Mouse (Mus musculus) spleen, adult 2 months (tissue): ENCODE data around the gene Nqo2. TPM values are rescaled to one million over a fixed set of nuclear protein-coding genes. Genes with fewer than 3 reads are reported as not detected.

Source experiments
- DNase-seq, 2 experiments: peaks; one replicate each; pipeline versions ENCODE4 v3.0.0 to v3.0.0-alpha.2; 2012 to 2021; ENCODE audit warnings: low spot score in 2 of 2, low read depth in 1 of 2
- H3K27ac ChIP-seq: fragments of 200-500 bp; 2 replicates; pipeline ENCODE4 v1.5.1; 2012; ENCODE audit warnings: low read length, inconsistent platforms; ENCODE audit not compliant: insufficient read depth
- H3K27me3 ChIP-seq: fragments of 200-500 bp; 2 replicates; pipeline ENCODE4 v1.6.1; 2012; ENCODE audit warnings: mild to moderate bottlenecking, moderate library complexity, low read length, inconsistent platforms; ENCODE audit not compliant: control insufficient read depth, insufficient read depth
- H3K36me3 ChIP-seq: fragments of 200-500 bp; 2 replicates; pipeline ENCODE4 v1.6.1; 2012; ENCODE audit warnings: mild to moderate bottlenecking, low read length, inconsistent platforms; ENCODE audit not compliant: control insufficient read depth, insufficient read depth
- H3K4me1 ChIP-seq: fragments of 200-500 bp; 2 replicates; pipeline ENCODE4 v1.6.1; 2011; ENCODE audit warnings: inconsistent platforms; ENCODE audit not compliant: control insufficient read depth, insufficient read depth, insufficient read length
- H3K4me3 ChIP-seq: fragments of 200-500 bp; 2 replicates; pipeline ENCODE4 v1.5.1; 2011; ENCODE audit warnings: mild to moderate bottlenecking, inconsistent platforms; ENCODE audit not compliant: insufficient read depth, insufficient read length; ENCODE audit errors: extremely low read depth
- CTCF ChIP-seq: fragments of 200-500 bp; IDR thresholded peaks from 2 replicates; pipeline ENCODE4 v1.5.1; 2011; ENCODE audit warnings: mild to moderate bottlenecking, inconsistent platforms; ENCODE audit not compliant: insufficient read depth, insufficient read length, insufficient replicate concordance; ENCODE audit errors: extremely low read depth
- POLR2A ChIP-seq: fragments of 200-500 bp; IDR thresholded peaks from 2 replicates; pipeline ENCODE4 v1.6.1; 2011; ENCODE audit warnings: low read depth, low read length, inconsistent platforms
- WGBS: fragments of 180-500 bp; shearing (Covaris S2); methylation state at CpG from one replicate; pipeline ENCODE4 v1.1.7; 2018; 5-methylcytosine and 5-hydroxymethylcytosine counted together
- polyA plus RNA-seq: library from polyadenylated mRNA; depleted of rRNA; stranded (reverse); fragments of >200 nt; gene quantifications from 2 replicates; pipeline ENCODE4 v1.2.3, GENCODE M21; 2012

Nqo2 gene
- polyA plus RNA-seq, 1 experiment = 3.0 TPM

- Histone ChIP-seq H3K27ac (no peak overlapping the region), H3K4me3 (no peak overlapping the region), H3K27me3 (no peaks in the 10 kb centered on the region), H3K4me1 (no peaks in the 10 kb centered on the region), H3K36me3 (peaks cover 3% of the 10 kb centered on the region)
- peak; percentile 36 to 56 for DNase-seq
- TF ChIP-seq POLR2A (no peak), CTCF (peak; percentile 51; the same call in 1 of the 2 replicates)
- 21% methylated on average over 1 of the region's 1 CpGs for WGBS
These were observed 30.7 kb downstream of the Nqo2 start for GRCm38 (mm10) chr13:33995197-33995596.

- no peaks in the 10 kb centered on the region for H3K27me3 ChIP-seq
- H3K36me3 ChIP-seq = 0 out of 2 replicates have a peak, but pooled peaks cover 1% of the 10 kb centered on the region
- H3K4me1 ChIP-seq = peaks cover 3% of the 10 kb centered on the region
- DNase-seq = peak; percentile 84 to 91
- peak within 1 kb of the TSS; percentile 100 for H3K4me3 ChIP-seq
- under 1% methylated on average over 90 of the region's 92 CpGs for WGBS
- TF ChIP-seq CTCF = peak; percentile 42; the same call in 1 of the 2 replicates
- peak; percentile 49 for TF ChIP-seq POLR2A
- H3K27ac ChIP-seq = peak within 1 kb of the TSS; percentile 98
These were observed 37.8 kb downstream of the Nqo2 start, which contains the start of the genes Ripk1 and Serpinb6a for GRCm38 (mm10) chr13:34002058-34003006. Gene Ripk1 (plus strand): TSS chr13:34002363. Gene Serpinb6a (minus strand): TSS chr13:34002794.

- TF ChIP-seq POLR2A (no peak), CTCF (no peak)
- peaks cover 3% of the 10 kb centered on the region for H3K4me1 ChIP-seq
- DNase-seq = no peak
- H3K4me3 ChIP-seq = peak overlapping the region; percentile 100
- peak overlapping the region; percentile 75 for H3K27ac ChIP-seq
- H3K36me3 ChIP-seq = no peaks in the 10 kb centered on the region
- no peaks in the 10 kb centered on the region for H3K27me3 ChIP-seq
- under 1% methylated on average over 5 of the region's 5 CpGs for WGBS
These were observed 38.6 kb downstream of the Nqo2 start for GRCm38 (mm10) chr13:34003058-34003457.

GRCm38 (mm10) chr13:34007234-34007633 is 42.7 kb downstream of the Nqo2 start:
- 64% methylated on average over 2 of the region's 2 CpGs for WGBS

GRCm38 (mm10) chr13:34016927-34017569 is 52.6 kb downstream of the Nqo2 start:
- Histone ChIP-seq H3K4me1 (no peaks in the 10 kb centered on the region), H3K27ac (no peak overlapping the region), H3K4me3 (no peak overlapping the region), H3K27me3 (no peaks in the 10 kb centered on the region), H3K36me3 (peaks cover 56% of the 10 kb centered on the region)
- 96% methylated on average over 9 of the region's 9 CpGs for WGBS
- no peak for TF ChIP-seq CTCF
- TF ChIP-seq POLR2A = no peak
- DNase-seq = no peak

More at GRCm38 (mm10) chr13:34007234-34007633, 42.7 kb downstream of the Nqo2 start:
- no peak overlapping the region for H3K27ac ChIP-seq
- H3K4me1 ChIP-seq = peaks cover 3% of the 10 kb centered on the region
- TF ChIP-seq CTCF (no peak), POLR2A (no peak)
- no peaks in the 10 kb centered on the region for H3K27me3 ChIP-seq
- H3K4me3 ChIP-seq = no peak overlapping the region
- peaks cover 9% of the 10 kb centered on the region for H3K36me3 ChIP-seq
- no peak for DNase-seq

GRCm38 (mm10) chr13:34018521-34018920 is 54.0 kb downstream of the Nqo2 start:
- 90% methylated on average over 1 of the region's 1 CpGs for WGBS
- H3K4me3 ChIP-seq = no peak overlapping the region
- H3K36me3 ChIP-seq = peaks cover 53% of the 10 kb centered on the region
- TF ChIP-seq POLR2A = no peak
- no peak for TF ChIP-seq CTCF
- H3K27ac ChIP-seq = no peak overlapping the region
- no peaks in the 10 kb centered on the region for H3K4me1 ChIP-seq
- no peaks in the 10 kb centered on the region for H3K27me3 ChIP-seq
- DNase-seq = no peak
